Mouse (Mus musculus) heart, postnatal 0 days (tissue): ENCODE measurements around the gene Nenf. TPM values are rescaled to one million over a fixed set of nuclear protein-coding genes. Genes with fewer than 3 reads are reported as not detected.

Experiments
- ATAC-seq: fragments of 200-750 bp; cut with Nextera tagmentation; 2 replicates; pipeline ENCODE4 v1.8.0; 2017; ENCODE audit warnings: low read depth, moderate number of reproducible peaks, moderate library complexity; ENCODE audit not compliant: insufficient read depth
- DNase-seq: peaks from one replicate; pipeline ENCODE4 v3.0.0-alpha.2; 2016; ENCODE audit warnings: low spot score
- H3K27ac ChIP-seq: fragments of 300-500 bp; sonication (generic); 2 replicates; pipeline ENCODE4 v1.5.1; 2014; ENCODE audit warnings: low read depth, mild to moderate bottlenecking
- H3K27me3 ChIP-seq: fragments of 300-500 bp; sonication (generic); 2 replicates; pipeline ENCODE4 v1.6.1; 2014; ENCODE audit warnings: low read length, mixed read lengths; ENCODE audit not compliant: control insufficient read depth, insufficient read depth
- H3K36me3 ChIP-seq: fragments of 300-500 bp; sonication (generic); replicated peaks from 2 replicates; pipeline ENCODE4 v1.6.1; 2014; ENCODE audit warnings: low read length, mixed read lengths; ENCODE audit not compliant: control insufficient read depth, insufficient read depth
- H3K4me1 ChIP-seq: fragments of 300-500 bp; sonication (generic); 2 replicates; pipeline ENCODE4 v1.6.1; 2014; ENCODE audit warnings: antibody characterized with exemption; ENCODE audit not compliant: control insufficient read depth, insufficient read depth
- H3K4me2 ChIP-seq: fragments of 300-500 bp; sonication (generic); 2 replicates; pipeline ENCODE4 v1.6.1; 2014; ENCODE audit warnings: low read depth, mild to moderate bottlenecking, low read length, moderate library complexity
- H3K4me3 ChIP-seq: fragments of 300-500 bp; sonication (generic); 2 replicates; pipeline ENCODE4 v1.5.1; 2014; ENCODE audit warnings: low read depth, low read length
- H3K9ac ChIP-seq: fragments of 300-500 bp; sonication (generic); replicated peaks from 2 replicates; pipeline ENCODE4 v1.6.1; 2014; ENCODE audit warnings: low read depth, low read length, mixed read lengths
- H3K9me3 ChIP-seq: fragments of 300-500 bp; sonication (generic); replicated peaks from 2 replicates; pipeline ENCODE4 v1.6.1; 2016; ENCODE audit warnings: low read length; ENCODE audit not compliant: control insufficient read depth
- CTCF ChIP-seq: IDR thresholded peaks from 2 replicates; pipeline ENCODE4 v1.5.1; 2016; ENCODE audit warnings: antibody characterized with exemption, control low read depth, low read depth
- EP300 ChIP-seq: IDR thresholded peaks from 2 replicates; pipeline ENCODE4 v1.6.1; 2016; ENCODE audit warnings: antibody characterized with exemption, low read depth
- WGBS: fragments of 180-500 bp; shearing (Covaris S2); extraction: QIAGEN DNeasy Blood & Tissue Kit; methylation state at CpG from one replicate; pipeline ENCODE4 v1.1.7; 2014; 5-methylcytosine and 5-hydroxymethylcytosine counted together
- polyA plus RNA-seq: library from polyadenylated mRNA; unstranded; fragments of >200 nt; fragmentation: Nextera tagmentation; extraction: Ambion mirVana; gene quantifications from 2 replicates; pipeline ENCODE4 v1.2.1, GENCODE M21; 2015
- total RNA-seq: library from RNA; depleted of rRNA; stranded (reverse); fragments of >200 nt; gene quantifications from 2 replicates; pipeline ENCODE4 v1.2.3, GENCODE M21; 2014; ENCODE audit warnings: low replicate concordance

Gene Nenf
- total and polyA plus RNA-seq, 2 experiments from 2014 or later = 166 to 250 TPM

DNA sequence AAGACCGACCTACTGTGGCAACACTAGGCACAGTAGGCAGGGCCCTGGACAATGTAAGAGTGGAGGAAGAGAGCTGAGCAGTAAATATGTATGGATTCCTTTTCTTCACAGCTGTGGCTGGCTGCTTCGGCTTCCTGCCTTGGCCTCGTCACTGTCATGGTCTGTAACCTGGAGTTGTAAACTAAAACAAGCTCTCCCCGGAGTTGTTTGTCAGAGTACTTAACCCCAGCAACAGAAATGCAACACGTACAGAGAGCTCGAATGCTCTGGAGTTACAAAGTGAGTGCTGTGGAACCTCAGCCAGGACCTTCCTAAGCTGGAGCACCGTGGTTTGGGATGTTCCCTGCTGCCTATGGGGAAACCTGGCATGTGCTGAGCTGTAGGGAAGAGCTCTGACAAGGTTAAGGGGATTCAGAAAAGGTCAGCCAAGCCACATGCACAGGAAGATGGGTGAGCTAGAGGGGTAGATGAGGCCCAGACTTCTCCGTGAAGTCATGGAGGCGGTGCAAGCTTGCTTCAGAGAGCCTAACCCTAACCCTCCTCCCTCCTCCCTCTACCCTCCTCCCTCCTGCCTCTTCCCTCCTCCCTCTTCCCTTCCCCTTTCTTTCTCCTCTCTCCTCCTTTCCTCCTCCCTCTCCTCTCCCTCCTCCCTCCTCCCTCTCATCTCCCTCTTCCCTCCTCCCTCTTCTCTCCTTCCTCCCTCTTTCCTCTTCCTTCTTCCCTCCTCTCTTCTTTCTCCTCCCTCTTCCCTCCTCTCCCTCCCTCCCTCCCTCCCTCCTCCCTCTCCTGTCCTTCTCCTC is 23.8 kb downstream of the Nenf start:
- no peaks in the 10 kb centered on the region for H3K27me3 ChIP-seq
- ATAC-seq (no peak), DNase-seq (peak; percentile 72)
- peaks cover 36% of the 10 kb centered on the region for H3K4me1 ChIP-seq
- H3K4me3 ChIP-seq = no peak overlapping the region
- no peaks in the 10 kb centered on the region for H3K9me3 ChIP-seq
- no peak overlapping the region for H3K4me2 ChIP-seq
- H3K27ac ChIP-seq = no peak overlapping the region
- H3K36me3 ChIP-seq = no peaks in the 10 kb centered on the region
- H3K9ac ChIP-seq = no peak overlapping the region
- WGBS = 56% methylated on average over 9 of the region's 9 CpGs
- TF ChIP-seq EP300 = no peak
- TF ChIP-seq CTCF = no peak

DNA sequence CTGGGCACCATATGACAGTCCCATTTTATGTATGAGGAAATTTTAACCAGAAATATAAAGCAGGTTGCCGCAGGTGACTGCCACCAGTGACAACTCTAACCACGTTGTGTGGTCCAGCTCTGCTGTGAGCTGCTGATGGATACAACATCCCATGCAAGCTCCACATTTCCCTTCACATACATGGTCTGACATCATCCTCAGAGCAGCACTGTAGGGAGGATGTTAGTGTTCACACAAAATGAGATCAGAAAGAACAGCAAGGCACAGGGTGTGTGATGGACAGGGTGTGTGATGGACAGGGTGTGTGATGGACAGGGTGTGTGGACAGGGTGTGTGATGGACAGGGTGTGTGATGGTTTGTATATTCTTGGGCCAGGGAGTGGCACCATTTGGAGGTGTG is 24.9 kb downstream of the Nenf start:
- H3K36me3 ChIP-seq = no peaks in the 10 kb centered on the region
- no peak overlapping the region for H3K4me3 ChIP-seq
- WGBS = 96% methylated on average over 2 of the region's 2 CpGs
- ATAC-seq (no peak), DNase-seq (no peak)
- H3K27ac ChIP-seq = no peak overlapping the region
- peaks cover 25% of the 10 kb centered on the region for H3K4me1 ChIP-seq
- TF ChIP-seq CTCF (no peak), EP300 (no peak)
- no peaks in the 10 kb centered on the region for H3K27me3 ChIP-seq
- H3K9me3 ChIP-seq = no peaks in the 10 kb centered on the region
- H3K9ac ChIP-seq = no peak overlapping the region
- no peak overlapping the region for H3K4me2 ChIP-seq

DNA sequence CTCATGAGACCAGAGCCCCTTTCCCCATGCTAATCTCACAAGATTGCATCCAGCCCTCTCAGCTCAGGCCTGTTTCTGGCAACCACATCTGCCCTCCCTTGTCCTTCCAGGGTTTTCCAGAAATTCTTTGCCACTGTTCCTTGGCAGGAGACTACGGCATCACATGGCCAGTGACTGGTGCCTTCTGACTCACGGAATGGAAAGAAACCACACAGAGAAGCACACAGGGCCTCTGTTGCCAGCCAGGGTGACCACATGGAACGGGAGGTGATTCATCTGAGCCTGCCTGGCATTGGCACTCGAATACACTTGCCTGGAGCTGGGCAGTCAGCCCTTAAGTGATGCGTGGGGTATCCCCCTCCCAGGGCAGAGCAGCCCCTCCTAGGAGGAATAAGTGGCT is 25.6 kb downstream of the Nenf start:
- H3K4me2 ChIP-seq = no peak overlapping the region
- ATAC-seq (peak; percentile 62), DNase-seq (peak; percentile 88)
- TF ChIP-seq EP300 = peak; percentile 77; the same call in 1 of the 2 replicates
- TF ChIP-seq CTCF = no peak
- no peaks in the 10 kb centered on the region for H3K9me3 ChIP-seq
- 37% methylated on average over 5 of the region's 5 CpGs for WGBS
- peak overlapping the region; percentile 52 for H3K27ac ChIP-seq
- H3K27me3 ChIP-seq = no peaks in the 10 kb centered on the region
- H3K4me1 ChIP-seq = peaks cover 24% of the 10 kb centered on the region
- no peaks in the 10 kb centered on the region for H3K36me3 ChIP-seq
- no peak overlapping the region for H3K4me3 ChIP-seq
- H3K9ac ChIP-seq = no peak overlapping the region

DNA sequence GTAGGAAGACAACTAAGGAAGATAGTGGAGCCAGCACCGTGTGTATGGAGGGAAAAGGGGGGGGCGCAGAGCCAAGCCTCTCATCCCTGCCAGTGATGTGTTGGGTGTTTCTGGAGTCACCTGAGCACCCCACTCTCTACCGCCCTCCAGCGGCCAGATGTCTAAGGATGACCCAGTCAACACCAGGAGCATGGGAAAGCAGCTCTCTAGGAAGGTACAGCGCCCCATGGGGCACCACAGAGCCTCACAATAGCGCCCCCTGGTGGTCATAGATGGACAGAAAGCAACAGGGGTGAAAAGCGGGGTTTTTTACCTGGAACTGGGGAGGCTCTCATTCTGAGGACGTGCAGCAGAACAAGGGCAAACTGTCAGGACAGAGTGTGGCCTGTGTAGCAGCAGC is 29.2 kb downstream of the Nenf start:
- WGBS = 40% methylated on average over 8 of the region's 8 CpGs
- peak; percentile 45 for ATAC-seq

DNA sequence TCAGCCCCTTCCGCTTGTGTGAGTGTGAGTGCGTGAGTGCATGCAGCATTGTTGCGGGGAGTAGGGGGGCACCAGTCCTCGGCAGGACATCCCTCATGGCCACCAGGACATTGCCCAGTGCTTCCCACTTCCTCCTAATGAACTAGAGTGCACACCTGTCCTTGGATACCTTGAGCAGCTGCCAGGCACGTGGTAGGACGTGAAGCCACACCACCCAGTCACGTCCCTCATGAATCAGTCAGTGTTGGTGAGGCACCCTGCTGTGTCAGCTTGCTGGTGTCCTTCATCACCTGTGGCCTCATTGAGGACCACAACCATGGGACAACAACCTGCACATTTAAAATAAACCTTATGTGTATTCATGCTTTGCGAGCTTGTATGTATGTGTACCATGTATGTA is 33.5 kb downstream of the Nenf start:
- 85% methylated on average over 8 of the region's 8 CpGs for WGBS
- no peaks in the 10 kb centered on the region for H3K27me3 ChIP-seq
- no peak for ATAC-seq
- H3K9ac ChIP-seq = no peak overlapping the region
- H3K36me3 ChIP-seq = no peaks in the 10 kb centered on the region
- H3K9me3 ChIP-seq = no peaks in the 10 kb centered on the region
- no peak overlapping the region for H3K4me2 ChIP-seq
- H3K4me1 ChIP-seq = no peaks in the 10 kb centered on the region
- H3K4me3 ChIP-seq = no peak overlapping the region
- TF ChIP-seq CTCF (no peak), EP300 (no peak)
- DNase-seq = no peak
- no peak overlapping the region for H3K27ac ChIP-seq

More for the DNA sequence above, 29.2 kb downstream of the Nenf start:
- Histone ChIP-seq H3K9me3 (no peaks in the 10 kb centered on the region), H3K36me3 (no peaks in the 10 kb centered on the region), H3K4me3 (no peak overlapping the region), H3K4me2 (no peak overlapping the region), H3K9ac (no peak overlapping the region), H3K27me3 (no peaks in the 10 kb centered on the region), H3K27ac (no peak overlapping the region), H3K4me1 (peaks cover 12% of the 10 kb centered on the region)
- DNase-seq = no peak
- TF ChIP-seq CTCF (peak; percentile 49), EP300 (no peak)
